Mouse (Mus musculus) T-helper 17 cell (primary cell): Measurements from ENCODE around the gene Ndufv3.
"Not testable (repeated sequence)": the region's sequence is repeated elsewhere in the genome, so short reads cannot be mapped to it uniquely, and the experiment has no call there.

Experiments
- in situ Hi-C, 2 experiments: fragments of 300-600 bp; cut with MboI, MseI; formaldehyde crosslinking; loops; 1 replicate in 1 of 2; 2 replicates in 1 of 2; pipeline ENCODE4 v1.15.1; 2025; ENCODE audit warnings: high pct_unique_total_duplicates in 2 of 2

Ndufv3 gene

DNA sequence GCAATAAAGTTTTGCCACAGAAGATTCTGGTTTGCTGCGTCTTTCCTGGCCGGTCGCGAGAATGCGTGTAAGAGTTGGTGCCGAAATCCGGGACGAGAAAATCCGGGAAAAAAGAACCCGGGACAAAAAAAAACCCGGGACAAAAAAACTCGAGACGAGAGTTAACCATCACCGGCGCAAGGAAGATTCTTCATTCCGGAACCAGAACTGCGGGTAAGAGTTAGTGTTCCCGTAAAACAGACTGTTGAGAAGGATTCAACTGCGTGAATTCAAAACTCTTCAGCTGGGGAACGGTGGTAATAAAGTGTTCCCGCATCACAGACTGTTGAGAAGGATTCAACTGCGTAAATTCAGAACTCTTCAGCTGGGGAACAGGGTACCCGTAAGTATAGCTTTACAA lies 32.7 kb downstream of the Ndufv3 start:
- in situ Hi-C loops: not testable (repeated sequence)

GRCm38 (mm10) chr17:31556253-31556652 lies 36.3 kb downstream of the Ndufv3 start:
- in situ Hi-C loops: no loop called here

GRCm38 (mm10) chr17:31557124-31557880 lies 37.4 kb downstream of the Ndufv3 start:
- in situ Hi-C loops: no loop called here

- in situ Hi-C loops: no loop called here
These were observed 38.1 kb downstream of the Ndufv3 start for GRCm38 (mm10) chr17:31557947-31558542.

DNA sequence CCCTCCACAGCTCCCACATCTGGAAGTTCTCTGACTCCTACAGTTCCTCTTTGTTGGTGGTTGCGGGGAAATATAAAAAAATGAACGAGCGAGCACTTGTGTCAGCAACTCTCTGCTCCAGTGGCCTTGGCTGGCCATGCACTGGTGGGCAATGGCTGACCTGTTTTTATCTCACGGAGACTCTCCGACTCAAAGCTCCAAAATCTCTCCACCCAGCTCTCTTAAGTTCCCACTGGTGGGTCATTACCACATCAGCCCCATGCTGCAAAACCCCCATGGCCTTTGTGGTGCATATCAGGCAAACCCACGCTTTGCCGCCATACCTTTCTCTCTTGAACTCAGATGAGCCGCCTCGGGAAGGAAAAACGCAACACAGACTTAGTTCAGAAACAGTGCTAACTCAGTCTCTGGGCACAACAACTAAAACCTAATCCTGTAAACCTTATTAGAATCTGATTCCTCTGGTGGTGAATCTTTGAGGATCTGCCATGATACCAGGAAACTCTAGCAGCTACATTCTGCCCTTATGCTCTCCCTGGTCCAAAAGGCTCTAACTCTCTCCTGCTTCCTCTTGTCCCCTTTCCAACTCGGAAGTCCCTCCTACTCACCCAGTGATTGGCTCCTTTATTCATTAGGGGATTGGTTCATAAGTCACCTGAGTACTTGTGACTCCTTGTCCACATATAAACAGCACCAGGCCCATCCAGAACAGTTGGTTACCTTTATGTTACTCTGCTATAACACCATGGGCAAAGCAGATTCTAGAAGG lies 39.3 kb downstream of the Ndufv3 start:
- in situ Hi-C loops: no loop called here

DNA sequence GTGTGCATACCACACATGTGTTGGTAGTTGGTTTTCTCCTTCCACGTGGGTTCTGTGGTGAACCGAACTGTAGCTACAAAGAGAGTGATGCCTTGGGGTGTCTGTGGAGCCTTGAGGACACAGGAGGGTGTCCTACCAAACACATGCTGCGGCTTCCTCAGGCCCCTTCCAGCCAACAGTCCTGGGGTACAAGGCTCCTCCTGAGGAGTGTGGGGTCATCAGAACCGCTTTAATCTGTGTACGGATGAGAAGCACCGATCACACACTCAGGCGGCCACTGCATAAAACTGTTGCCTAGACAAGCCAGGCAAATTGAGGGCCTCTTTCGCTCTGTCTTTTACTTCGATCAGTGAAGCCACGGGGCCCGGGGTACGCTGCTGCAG lies 43.7 kb downstream of the Ndufv3 start:
- in situ Hi-C loops: loop anchor here in 1 of 2 experiments (5.0 kb wide), 1 partner anchor 46 kb away; the partner anchor contains the start of gene Wdr4

DNA sequence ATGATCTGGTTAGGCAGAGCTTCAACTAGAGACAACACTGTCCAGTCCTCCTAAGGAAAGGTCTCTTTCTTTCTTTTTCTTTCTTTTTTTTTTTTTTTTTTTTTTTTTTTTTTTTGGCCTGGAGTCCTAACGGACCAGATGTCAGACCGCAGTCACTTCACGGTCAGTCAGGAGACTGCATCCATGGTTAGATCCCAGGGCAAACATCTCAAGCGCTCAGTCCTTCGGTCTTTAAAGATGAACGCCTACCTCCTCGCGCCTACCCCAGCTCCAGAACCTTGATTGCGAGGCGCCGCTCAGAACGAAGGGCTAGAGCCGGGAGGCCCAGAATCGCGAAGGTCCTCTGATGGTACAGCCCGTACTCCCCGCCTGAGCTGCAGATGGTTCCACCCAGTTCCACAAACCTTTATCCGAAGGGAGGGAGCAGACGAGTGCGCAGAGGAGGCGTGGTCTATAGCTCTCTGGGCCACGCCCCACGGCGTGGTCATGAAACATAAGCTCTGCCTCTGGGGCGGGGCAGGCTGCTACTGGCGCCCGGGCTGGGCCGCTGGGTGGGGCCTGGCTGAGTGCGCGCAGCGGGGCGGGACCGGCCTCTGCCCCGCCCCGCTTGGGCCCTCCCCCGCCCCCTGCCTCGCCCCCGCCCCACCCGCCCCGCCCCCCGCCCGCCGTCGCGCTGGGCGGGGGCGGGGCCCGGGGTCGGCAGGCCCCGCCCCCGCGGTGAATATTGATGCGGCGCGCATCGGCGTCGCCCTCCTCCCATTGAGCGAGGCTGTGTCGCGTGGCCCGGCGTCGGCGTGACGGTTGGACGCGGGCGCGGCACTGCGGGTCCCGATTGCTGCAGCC lies 44.3 kb downstream of the Ndufv3 start, which contains the start of gene Pknox1:
Gene Pknox1, plus strand, starts transcription at position 720 of the 843 bp plus-strand sequence.
- in situ Hi-C loops: loop anchor here in 1 of 2 experiments (5.0 kb wide), 1 partner anchor 47 kb away; the partner anchor contains the start of gene Wdr4

- in situ Hi-C loops: loop anchor here in 1 of 2 experiments (5.0 kb wide), 1 partner anchor 47 kb away; the partner anchor contains the start of gene Wdr4
These were observed 44.9 kb downstream of the Ndufv3 start for GRCm38 (mm10) chr17:31564858-31565140.

DNA sequence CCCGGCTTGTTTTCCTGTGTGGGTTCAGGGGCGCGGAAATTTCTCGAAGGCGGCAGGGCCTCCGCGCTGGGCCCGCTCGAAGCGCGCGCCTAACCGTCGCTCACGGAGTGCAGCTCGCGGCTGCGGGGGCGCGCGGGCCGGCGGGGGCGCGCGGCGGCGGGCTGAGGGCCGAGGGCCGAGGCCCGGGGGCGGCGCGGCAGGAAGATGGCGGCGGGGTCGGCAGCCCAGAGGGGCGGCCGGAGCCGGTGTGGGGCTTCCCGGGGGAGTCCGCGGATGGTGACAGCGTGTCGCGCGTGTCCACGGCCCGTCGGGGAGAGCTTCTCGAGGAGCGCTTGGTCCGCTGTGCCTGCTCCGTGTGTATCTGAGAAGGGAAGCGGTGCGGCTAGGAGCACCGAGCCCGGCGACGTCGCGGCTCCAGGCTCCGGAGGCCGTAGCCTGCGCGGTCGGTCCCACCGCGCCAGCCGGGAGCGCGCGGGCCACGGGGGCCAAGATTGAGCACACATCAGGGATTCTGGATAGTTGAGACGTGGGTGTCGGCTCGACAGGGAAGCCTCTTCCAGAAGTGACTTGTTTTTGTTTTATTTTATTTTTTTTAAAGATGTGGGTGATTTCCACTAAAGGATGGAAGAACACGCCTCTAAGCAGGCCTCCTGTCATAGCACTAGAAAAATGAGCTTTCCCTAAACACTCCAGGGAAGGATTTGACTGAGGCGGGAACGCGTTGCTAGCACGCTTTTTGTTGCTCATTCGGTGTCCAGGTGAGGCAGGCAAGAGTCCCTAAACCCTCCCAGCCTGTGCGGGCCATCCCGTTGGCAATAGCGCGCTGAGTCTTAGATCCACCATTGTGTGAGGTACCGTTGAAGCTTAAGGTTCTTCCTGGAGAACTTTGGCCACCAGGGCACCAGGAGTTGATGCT lies 45.5 kb downstream of the Ndufv3 start:
- in situ Hi-C loops: no loop called here

GRCm38 (mm10) chr17:31566276-31566675 lies 46.4 kb downstream of the Ndufv3 start:
- in situ Hi-C loops: no loop called here

GRCm38 (mm10) chr17:31569756-31570155 lies 49.8 kb downstream of the Ndufv3 start:
- in situ Hi-C loops: no loop called here

DNA sequence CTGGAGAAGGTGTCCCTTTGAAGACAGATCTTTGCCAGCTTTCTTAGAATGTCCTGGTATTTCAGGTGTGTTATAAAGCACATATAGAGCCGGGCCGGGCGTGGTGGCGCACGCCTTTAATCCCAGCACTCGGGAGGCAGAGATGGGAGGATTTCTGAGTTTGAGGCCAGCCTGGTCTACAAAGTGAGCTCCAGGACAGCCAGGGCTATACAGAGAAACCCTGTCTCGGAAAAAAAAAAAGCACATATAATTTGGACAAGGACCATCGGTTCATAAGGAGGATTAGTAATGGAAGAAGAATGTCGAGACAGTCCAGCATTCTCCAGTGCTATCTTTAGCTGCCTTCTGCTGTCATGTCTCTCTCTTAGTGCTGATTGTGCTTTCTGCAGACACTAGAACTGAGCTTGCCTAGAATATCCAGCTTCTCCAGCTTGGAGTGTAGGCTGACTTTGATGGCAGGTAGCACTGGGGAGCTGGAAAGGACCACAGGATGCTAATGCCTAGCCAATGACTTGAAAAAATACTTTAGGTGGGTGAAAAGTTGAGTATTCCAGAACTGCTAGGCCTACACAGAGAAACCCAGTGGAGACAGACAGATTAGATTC lies 50.5 kb downstream of the Ndufv3 start:
- in situ Hi-C loops: no loop called here

DNA sequence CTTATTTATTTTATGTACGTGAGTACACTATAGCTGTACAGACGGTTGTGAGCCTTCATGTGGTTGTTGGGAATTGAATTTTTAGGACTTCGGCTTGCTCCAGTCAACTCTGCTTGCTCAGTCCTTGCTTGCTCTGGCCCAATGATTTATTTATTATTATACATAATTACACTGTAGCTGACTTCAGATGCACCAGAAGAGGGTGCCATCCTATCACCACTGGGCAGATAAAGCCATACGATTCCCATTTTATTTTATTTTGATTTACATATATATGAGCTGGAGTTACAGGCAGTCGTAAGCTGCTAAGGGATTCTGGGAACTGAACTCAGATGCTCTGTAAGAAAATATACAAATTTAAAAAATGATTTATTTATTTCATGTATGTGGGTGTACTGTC lies 51.8 kb downstream of the Ndufv3 start:
- in situ Hi-C loops: no loop called here

- in situ Hi-C loops: loop anchor here in 1 of 2 experiments (5.0 kb wide), 2 partner anchors 58 to 88 kb away; no protein-coding TSS in a partner anchor
These were observed 54.7 kb downstream of the Ndufv3 start for GRCm38 (mm10) chr17:31574662-31575061.

DNA sequence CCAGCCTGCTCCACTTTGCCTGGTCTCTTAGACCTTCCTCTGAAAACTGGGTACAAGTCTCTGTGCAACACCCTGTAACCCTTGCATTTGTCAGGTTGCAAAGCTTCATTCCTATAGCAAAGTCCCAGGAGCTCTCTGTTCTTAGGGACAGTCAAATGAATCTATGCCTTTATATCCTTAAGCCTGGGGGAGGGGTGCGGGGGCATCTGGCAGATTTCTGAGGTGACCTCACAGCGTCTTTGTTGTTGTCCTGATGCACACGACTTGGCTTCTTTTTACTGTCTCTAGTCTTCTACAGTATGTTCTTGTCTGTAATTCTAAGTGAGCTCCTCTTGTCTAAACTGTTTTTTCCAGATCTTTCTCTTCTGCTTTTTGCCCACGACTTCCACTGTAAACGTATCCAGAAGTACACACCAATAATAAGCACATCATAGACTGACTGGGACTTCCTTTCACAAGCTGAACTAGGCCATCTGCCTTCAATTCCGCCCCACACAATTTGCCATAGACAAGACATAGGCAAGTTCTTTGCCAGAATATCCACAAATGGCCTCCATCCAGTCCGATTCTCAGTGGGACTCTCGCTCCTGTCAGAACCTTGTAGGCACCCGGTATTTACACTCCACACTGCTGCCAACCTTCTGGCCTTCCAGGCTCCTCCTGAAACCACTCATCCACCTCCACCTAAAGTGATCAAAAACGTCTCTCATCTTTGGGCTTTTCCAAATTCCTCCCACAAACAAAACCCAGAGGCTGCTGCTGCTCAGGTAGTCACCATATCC lies 56.7 kb downstream of the Ndufv3 start:
- in situ Hi-C loops: loop anchor here in 1 of 2 experiments (5.0 kb wide), 2 partner anchors 56 to 86 kb away; no protein-coding TSS in a partner anchor

DNA sequence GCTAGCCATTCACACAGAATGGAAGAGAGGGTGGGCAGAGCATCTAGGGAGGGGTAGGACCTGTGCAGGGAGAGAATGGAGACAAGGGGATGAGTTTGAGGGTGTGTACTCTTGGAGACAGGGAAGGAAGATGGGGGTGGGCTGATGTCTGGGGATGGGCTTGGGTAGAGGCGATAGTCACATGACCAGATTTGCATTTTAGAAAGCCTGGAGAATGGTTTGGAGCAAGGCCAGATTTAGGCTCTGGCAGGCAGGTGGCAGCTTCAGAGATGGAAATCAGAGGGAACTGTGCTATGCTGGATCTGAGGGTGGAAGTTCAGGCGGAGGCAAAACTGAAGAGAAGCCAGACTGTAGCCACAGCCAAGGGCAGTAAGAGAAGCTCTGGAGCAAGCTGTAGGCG lies 60.4 kb downstream of the Ndufv3 start:
- in situ Hi-C loops: no loop called here
